Mouse (Mus musculus): ENCODE data around the gene Kiz. TPM values are rescaled to one million over a fixed set of nuclear protein-coding genes. Genes with fewer than 3 reads are reported as not detected.

The Kiz gene
- polyA plus RNA-seq, 1 experiment from 2014 or later, result 26.2 TPM

DNA sequence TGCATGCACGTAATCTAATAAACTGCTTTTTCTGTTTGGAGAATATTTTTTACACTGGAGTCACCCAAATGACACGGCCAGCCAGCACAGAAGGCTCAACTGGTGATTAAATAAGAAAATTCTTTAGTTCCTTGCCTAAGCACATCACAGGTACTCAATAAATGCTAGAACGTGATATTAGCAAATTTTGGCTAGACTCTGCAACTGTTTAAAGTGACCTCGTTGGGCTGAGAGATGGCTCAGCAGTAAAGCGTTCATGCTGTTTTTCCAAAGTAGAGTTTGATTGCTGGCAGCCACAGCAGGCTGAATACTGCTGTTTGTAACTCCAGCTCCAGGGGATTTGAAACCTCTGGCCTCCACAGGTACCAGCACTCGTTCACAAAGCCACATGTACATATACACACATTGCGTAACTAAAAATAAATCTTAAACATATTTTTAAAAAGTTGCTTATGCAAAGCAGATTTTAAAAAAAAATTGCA is 156.5 kb downstream of the Kiz start:
- peak overlapping the region; percentile 78 for H3K4me3 ChIP-seq
- peaks cover 28% of the 10 kb centered on the region for H3K36me3 ChIP-seq
- H3K4me1 ChIP-seq, result peaks cover 14% of the 10 kb centered on the region
- 62% methylated on average over 7 of the region's 7 CpGs for WGBS
- no peaks in the 10 kb centered on the region for H3K27me3 ChIP-seq (ENCODE audit: low read depth, poor library complexity, severe bottlenecking)
- H3K27ac ChIP-seq, result peak overlapping the region; percentile 97
- DNase-seq (ENCODE audit: low spot score), result no peak
- H3K9me3 ChIP-seq (replicated peaks), result no peaks in the 10 kb centered on the region

DNA sequence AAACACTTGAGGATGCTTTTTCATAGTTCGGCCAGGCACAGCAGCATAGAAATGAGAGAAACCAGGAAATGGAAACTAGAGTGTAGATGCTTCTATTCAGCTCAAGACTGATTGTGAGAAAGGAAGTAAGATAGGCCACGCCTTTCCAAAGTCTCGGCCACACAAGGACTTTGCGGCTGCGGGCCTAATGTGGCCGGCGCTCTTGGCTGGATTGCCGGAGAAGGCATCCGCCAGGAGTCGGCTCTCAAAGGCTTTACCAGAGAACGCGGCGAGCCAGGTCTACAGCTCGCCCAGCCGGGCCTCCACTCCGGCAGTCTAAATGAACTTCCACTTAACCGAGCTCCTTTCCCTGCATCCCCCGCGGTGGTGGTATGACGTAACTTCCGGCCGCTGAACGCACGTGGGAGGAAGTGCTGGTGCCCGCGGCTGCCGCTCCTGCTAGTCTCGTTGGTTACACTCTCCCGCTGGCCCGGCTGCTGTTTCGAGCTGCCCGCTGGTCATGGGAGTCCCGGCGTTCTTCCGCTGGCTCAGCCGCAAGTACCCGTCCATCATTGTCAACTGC is 157.0 kb downstream of the Kiz start, which contains the start of gene Xrn2:
TSS of gene Xrn2 (plus strand) at position 374 of the 562 bp plus-strand sequence.
- H3K27ac ChIP-seq, result peak within 1 kb of the TSS; percentile 97
- under 1% methylated on average over 37 of the region's 37 CpGs for WGBS
- peak; percentile 99 for DNase-seq (ENCODE audit: low spot score)
- no peaks in the 10 kb centered on the region for H3K27me3 ChIP-seq (ENCODE audit: low read depth, poor library complexity, severe bottlenecking)
- peaks cover 14% of the 10 kb centered on the region for H3K4me1 ChIP-seq
- H3K4me3 ChIP-seq, result peak within 1 kb of the TSS; percentile 78
- H3K9me3 ChIP-seq (replicated peaks), result no peaks in the 10 kb centered on the region
- H3K36me3 ChIP-seq, result peaks cover 28% of the 10 kb centered on the region

DNA sequence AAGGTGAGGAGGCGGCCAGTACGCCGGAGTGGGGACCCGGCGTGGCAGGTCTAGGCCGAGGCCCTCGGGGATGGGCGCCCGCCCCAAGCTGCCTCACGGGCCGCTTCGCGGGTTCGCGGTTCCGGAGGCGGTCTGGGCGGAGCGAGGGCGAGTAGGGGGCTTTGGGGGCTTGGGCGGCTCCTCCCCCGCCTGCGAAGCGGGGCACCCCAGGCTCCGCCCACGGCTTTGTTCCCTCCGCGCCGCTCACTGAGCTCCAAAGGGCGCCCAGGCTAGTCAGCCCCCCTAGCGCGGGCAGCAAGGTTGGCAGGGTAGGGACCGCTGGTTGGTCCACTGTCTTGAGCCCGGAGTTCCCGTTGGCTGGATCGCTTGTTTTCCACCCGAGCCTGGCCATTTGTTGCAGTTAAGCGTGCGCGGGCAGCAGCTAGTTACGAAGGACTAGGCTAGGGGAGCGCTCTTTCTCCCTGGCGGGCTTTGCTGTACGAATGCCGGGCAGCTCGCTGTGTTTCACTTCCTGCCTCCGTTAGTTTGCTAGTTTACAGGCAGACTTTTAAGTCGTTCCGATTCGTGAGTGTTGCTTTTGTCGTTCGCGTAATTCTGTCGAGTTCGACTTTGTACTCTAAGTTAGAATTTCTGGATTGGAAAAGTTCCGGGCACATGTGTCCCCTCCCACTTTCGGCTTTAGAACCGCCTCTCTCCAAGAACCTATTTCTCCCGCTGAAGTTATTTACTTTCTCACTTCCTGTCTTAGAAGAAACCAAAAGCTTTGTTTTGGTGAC is 157.7 kb downstream of the Kiz start:
- peak overlapping the region; percentile 97 for H3K27ac ChIP-seq
- DNase-seq (ENCODE audit: low spot score), result peak; percentile 90
- H3K4me1 ChIP-seq, result peaks cover 14% of the 10 kb centered on the region
- H3K36me3 ChIP-seq, result peaks cover 24% of the 10 kb centered on the region
- no peaks in the 10 kb centered on the region for H3K9me3 ChIP-seq (replicated peaks)
- under 1% methylated on average over 59 of the region's 59 CpGs for WGBS
- peak overlapping the region; percentile 78 for H3K4me3 ChIP-seq
- no peaks in the 10 kb centered on the region for H3K27me3 ChIP-seq (ENCODE audit: low read depth, poor library complexity, severe bottlenecking)

DNA sequence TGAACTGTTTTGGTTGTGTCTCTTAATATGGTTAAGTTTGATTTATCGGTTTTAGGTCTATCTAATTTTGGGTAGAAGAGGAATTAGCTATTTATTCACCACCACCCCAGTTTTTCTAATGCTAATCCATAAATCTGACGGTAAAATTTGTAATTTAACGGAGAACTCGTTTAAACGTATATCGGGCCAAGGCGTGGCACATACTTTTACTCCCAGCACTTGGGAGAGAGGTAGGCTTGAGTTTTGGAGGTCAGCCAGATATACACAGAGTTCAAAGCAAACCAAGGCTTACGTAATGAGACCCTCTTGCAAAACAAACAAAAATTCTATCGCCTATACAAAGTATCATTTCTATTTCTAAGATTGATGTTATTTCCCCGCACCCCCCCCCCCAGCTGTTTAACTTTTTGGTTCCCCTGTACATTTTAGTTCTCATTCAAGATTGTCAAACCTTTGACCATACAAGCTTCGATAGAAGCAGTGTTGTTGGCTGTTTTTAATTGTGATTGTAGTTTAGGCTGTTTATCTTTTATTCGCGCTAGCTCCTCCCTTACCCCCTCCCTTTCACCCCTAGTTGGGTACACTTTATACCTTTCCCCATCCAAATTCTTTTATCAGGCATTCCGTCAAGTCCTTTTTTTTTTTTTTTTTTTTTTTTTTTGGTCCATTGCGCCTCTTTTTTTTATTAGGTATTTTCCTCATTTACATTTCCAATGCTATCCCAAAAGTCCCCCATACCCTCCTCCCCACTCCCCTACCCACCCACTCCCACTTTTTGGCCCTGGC is 158.6 kb downstream of the Kiz start:
- peaks cover 22% of the 10 kb centered on the region for H3K36me3 ChIP-seq
- no peaks in the 10 kb centered on the region for H3K9me3 ChIP-seq (replicated peaks)
- DNase-seq (ENCODE audit: low spot score), result no peak
- WGBS, result 31% methylated on average over 15 of the region's 15 CpGs
- peak overlapping the region; percentile 97 for H3K27ac ChIP-seq
- peaks cover 14% of the 10 kb centered on the region for H3K4me1 ChIP-seq
- H3K4me3 ChIP-seq, result peak overlapping the region; percentile 78
- no peaks in the 10 kb centered on the region for H3K27me3 ChIP-seq (ENCODE audit: low read depth, poor library complexity, severe bottlenecking)

Other genes with a start within 250 kb of the Kiz start
- 83.7 and 91.2 TPM in 2 replicates for gene Xrn2, start 157.1 kb downstream of the Kiz start, polyA plus RNA-seq (2016; fragmentation: Nextera tagmentation; extraction: Ambion mirVana)
- not detected in 2 replicates for gene Nkx2-4, start 229.6 kb downstream of the Kiz start, polyA plus RNA-seq (2016; fragmentation: Nextera tagmentation; extraction: Ambion mirVana)

Data from limb, embryonic 10.5 days (tissue).